Mouse (Mus musculus) c-Kit-positive CD71-positive TER-119-negative erythroid progenitor cells, embryonic 14.5 days (primary cell): Measurements from ENCODE around the gene Pfas.
"Not testable (repeated sequence)": the region's sequence is repeated elsewhere in the genome, so short reads cannot be mapped to it uniquely, and the experiment has no call there.

ENCODE experiments used
- DNase-seq: peaks from one replicate; pipeline ENCODE4 v3.0.0-alpha.2; 2013; ENCODE audit warnings: low read depth

Pfas gene

GRCm38 (mm10) chr11:68939451-68940304 lies 68.6 kb downstream of the Pfas start:
- peak; percentile 89 for DNase-seq

DNA sequence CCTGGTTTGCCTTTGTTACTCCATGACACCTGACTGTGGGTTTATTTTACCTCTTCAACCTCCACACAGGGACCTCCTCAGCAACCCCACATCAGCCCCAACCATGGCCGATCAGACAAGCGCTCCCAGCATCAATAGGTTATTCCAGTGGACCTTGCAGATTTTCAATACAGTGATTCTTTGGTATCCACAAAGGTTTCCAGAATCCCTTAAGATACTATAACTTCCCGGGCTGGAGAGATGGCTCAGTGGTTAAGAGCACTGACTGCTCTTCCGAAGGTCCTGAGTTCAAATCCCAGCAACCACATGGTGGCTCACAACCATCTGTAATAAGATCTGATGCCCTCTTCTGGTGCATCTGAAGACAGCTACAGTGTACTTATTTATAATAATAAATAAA lies 71.3 kb downstream of the Pfas start:
- DNase-seq, result not testable (repeated sequence)
